Mouse (Mus musculus) heart, embryonic 14.5 days (tissue): Measurements from ENCODE around the gene Mpped2. TPM values are rescaled to one million over a fixed set of nuclear protein-coding genes. Genes with fewer than 3 reads are reported as not detected.

ENCODE experiments used
- ATAC-seq: fragments of 200-750 bp; cut with Nextera tagmentation; 2 replicates; pipeline ENCODE4 v1.8.0; 2017; ENCODE audit warnings: low read depth, moderate TSS enrichment; ENCODE audit not compliant: insufficient number of reproducible peaks, insufficient read depth, low FRiP score
- H3K27ac ChIP-seq, 2 experiments: fragments of 200-500 bp in 1 of 2; fragments of 300-500 bp in 1 of 2; sonication (generic) in 1 of 2; replicated peaks in 1 of 2; 2 replicates each; pipeline ENCODE4 v1.5.1; 2012 to 2014; ENCODE audit warnings: low read depth in 2 of 2, low read length in 2 of 2, control low read depth in 1 of 2, mild to moderate bottlenecking in 1 of 2, mixed read lengths in 1 of 2; ENCODE audit not compliant: control insufficient read depth in 1 of 2, insufficient read depth in 1 of 2
- H3K27me3 ChIP-seq: fragments of 300-500 bp; sonication (generic); 2 replicates; pipeline ENCODE4 v1.6.1; 2014; ENCODE audit warnings: mild to moderate bottlenecking, low read length, control low read depth; ENCODE audit not compliant: control insufficient read depth, insufficient read depth
- H3K36me3 ChIP-seq: fragments of 300-500 bp; sonication (generic); 2 replicates; pipeline ENCODE4 v1.6.1; 2014; ENCODE audit warnings: mild to moderate bottlenecking, control low read depth, low read length, mixed read lengths; ENCODE audit not compliant: control insufficient read depth, insufficient read depth
- H3K4me1 ChIP-seq, 2 experiments: fragments of 200-500 bp in 1 of 2; fragments of 300-500 bp in 1 of 2; sonication (generic) in 1 of 2; 2 replicates each; pipeline ENCODE4 v1.6.1; 2012 to 2014; ENCODE audit warnings: low read length in 2 of 2, control low read depth in 1 of 2, mixed read lengths in 1 of 2; ENCODE audit not compliant: control insufficient read depth in 2 of 2, insufficient read depth in 2 of 2
- H3K4me2 ChIP-seq: fragments of 300-500 bp; sonication (generic); 2 replicates; pipeline ENCODE4 v1.6.1; 2014; ENCODE audit warnings: mild to moderate bottlenecking, low read length
- H3K4me3 ChIP-seq, 2 experiments: fragments of 200-500 bp in 1 of 2; fragments of 300-500 bp in 1 of 2; sonication (generic) in 1 of 2; 2 replicates each; pipeline ENCODE4 v1.5.1; 2012 to 2014; ENCODE audit warnings: low read length in 2 of 2, mild to moderate bottlenecking in 2 of 2, control low read depth in 1 of 2, low read depth in 1 of 2, moderate library complexity in 1 of 2; ENCODE audit not compliant: control insufficient read depth in 1 of 2, insufficient read depth in 1 of 2
- H3K9ac ChIP-seq: fragments of 300-500 bp; sonication (generic); 2 replicates; pipeline ENCODE4 v1.6.1; 2014; ENCODE audit warnings: mild to moderate bottlenecking, low read length
- H3K9me3 ChIP-seq: fragments of 300-500 bp; sonication (generic); 2 replicates; pipeline ENCODE4 v1.6.1; 2016; ENCODE audit warnings: low read length, control low read depth; ENCODE audit not compliant: control insufficient read depth
- WGBS: fragments of 180-500 bp; shearing (Covaris S2); extraction: QIAGEN DNeasy Blood & Tissue Kit; methylation state at CpG from one replicate; pipeline ENCODE4 v1.1.7; 2014; 5-methylcytosine and 5-hydroxymethylcytosine counted together
- polyA plus RNA-seq: library from polyadenylated mRNA; unstranded; fragments of >200 nt; fragmentation: Nextera tagmentation; extraction: Ambion mirVana; gene quantifications from 2 replicates; pipeline ENCODE4 v1.2.1, GENCODE M21; 2014

Gene Mpped2
- polyA plus RNA-seq, 1 experiment from 2014 or later = 68.7 TPM

DNA sequence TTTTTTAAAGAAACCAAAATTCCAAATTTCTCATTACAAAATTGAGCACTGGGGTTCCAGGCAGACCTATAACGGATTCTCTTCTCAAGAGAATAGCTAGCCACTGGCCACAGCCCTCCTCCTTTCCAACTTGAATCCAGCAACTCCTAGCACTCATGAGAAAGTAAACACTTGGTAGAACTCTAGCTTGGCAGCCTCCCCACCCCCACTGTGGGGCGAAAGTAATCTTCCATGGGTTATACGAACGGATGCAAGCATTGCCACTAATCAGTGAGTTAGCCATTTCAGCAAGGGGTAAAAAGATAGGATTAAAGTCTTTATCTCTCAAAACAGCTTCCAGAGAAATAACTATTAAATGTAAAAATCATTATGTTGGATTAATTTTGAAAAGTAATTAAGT, 40.9 kb downstream of the Mpped2 start:
- Histone ChIP-seq H3K9me3 (no peaks in the 10 kb centered on the region), H3K4me1 (peaks cover 14 to 24% of the 10 kb centered on the region in 2 experiments; a peak in 3 of 4 replicates), H3K4me2 (no peak overlapping the region), H3K4me3 (no peak overlapping the region), H3K27ac (no peak overlapping the region), H3K36me3 (no peaks in the 10 kb centered on the region), H3K9ac (no peak overlapping the region), H3K27me3 (no peaks in the 10 kb centered on the region)
- WGBS = 64% methylated on average over 4 of the region's 4 CpGs
- ATAC-seq = no peak

DNA sequence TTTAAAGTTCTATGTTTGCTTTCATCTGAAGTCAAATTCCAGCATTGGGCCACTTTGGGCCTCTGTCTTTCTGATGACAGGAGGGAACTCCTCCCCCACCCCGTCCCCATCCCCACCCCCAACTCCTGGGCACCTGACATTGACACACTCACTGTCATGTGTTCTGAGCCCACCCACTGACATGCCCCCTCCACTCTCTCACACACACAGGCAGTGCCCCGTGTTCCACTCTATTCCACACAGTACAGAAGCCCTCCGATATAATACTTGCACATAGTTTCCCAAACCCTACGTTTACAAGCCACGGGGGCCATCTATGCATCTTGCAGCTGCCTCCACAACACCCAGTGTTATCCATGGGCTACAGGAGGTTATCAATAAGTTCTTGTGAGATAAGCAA, 42.1 kb downstream of the Mpped2 start:
- Histone ChIP-seq H3K4me1 (peaks cover 14 to 21% of the 10 kb centered on the region in 2 experiments; a peak in 3 of 4 replicates), H3K9ac (no peak overlapping the region), H3K27ac (no peak overlapping the region), H3K4me3 (no peak overlapping the region), H3K9me3 (no peaks in the 10 kb centered on the region), H3K36me3 (no peaks in the 10 kb centered on the region), H3K4me2 (no peak overlapping the region), H3K27me3 (no peaks in the 10 kb centered on the region)
- ATAC-seq = no peak
- 66% methylated on average over 5 of the region's 5 CpGs for WGBS

DNA sequence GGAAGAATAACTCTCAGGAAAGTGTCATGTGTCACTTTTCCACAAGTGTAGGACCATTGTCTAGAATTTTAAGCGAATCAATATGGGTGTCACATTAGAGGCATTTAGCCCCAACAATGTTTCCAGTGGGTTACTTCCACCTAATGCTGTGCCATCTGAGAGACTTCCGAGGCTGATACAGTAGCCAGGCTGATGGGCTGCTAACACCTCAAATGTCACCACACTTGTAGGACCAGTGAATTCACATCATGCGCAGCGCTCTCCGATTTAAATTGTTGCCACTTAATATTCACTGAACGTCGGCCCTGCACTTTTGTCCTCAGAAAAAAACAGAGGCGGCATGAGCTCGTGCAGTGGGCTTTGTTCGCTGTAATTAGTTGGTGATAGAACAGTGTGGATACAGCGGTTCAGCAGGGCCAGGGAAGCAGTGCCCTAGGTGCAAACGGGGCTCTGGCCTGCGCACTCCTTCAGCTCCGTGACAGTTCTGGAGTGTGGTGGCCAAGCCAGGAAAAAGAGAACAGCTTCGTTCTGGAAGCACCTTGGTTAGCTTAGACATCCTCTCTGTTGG, 42.8 kb downstream of the Mpped2 start:
- H3K4me2 ChIP-seq = no peak overlapping the region
- 73% methylated on average over 15 of the region's 15 CpGs for WGBS
- H3K9me3 ChIP-seq = no peaks in the 10 kb centered on the region
- H3K36me3 ChIP-seq = no peaks in the 10 kb centered on the region
- H3K4me3 ChIP-seq = no peak overlapping the region
- H3K27me3 ChIP-seq = no peaks in the 10 kb centered on the region
- no peak overlapping the region for H3K9ac ChIP-seq
- H3K27ac ChIP-seq = no peak overlapping the region
- H3K4me1 ChIP-seq = peaks cover 10 to 18% of the 10 kb centered on the region in 2 experiments; a peak in 3 of 4 replicates
- ATAC-seq = no peak

DNA sequence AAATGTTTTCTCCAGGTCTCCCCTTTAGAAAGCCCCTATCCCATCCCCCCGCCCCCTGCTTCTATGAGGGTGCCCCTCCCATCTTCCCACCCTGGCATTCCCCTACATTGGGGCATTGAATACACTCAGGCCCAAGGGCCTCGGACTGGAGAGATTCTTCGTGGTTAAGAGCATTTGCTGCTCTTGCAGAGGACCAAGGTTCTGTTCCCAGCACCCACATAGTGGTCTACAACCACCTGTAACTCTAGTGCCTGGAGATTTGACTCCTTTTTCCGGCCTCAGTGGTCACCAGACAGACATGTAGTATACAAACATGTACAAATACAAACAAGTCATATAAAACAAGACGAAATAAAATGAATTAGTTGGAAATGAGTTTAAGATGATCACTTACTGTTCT, 45.9 kb downstream of the Mpped2 start:
- H3K4me1 ChIP-seq = peaks cover 0 to 5% of the 10 kb centered on the region in 2 experiments; a peak in 1 of 4 replicates
- ATAC-seq = no peak

DNA sequence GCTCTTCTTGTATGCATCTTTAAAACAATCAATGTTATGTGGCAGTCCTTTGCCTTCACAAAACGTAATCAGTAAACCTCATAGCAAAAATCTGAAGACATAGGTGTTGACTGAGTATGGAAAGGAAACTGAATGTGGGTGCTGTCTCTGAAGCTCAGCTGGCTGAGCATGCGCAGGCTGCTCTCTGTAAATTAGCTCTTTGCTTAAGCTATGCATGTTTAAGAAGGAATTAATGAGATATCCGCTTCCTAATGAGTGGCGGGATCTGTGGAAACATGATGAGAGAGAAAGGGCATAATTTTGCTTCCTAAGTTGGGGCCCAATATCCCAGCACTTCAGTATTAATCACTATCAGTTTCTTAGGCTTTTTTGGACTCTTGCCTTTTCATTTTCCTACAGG, 51.0 kb downstream of the Mpped2 start:
- H3K4me3 ChIP-seq = no peak overlapping the region
- 91% methylated on average over 4 of the region's 4 CpGs for WGBS
- H3K4me2 ChIP-seq = no peak overlapping the region
- H3K27ac ChIP-seq = no peak overlapping the region
- H3K36me3 ChIP-seq = peaks cover 20% of the 10 kb centered on the region; the same call in 1 of the 2 replicates
- ATAC-seq = no peak
- H3K27me3 ChIP-seq = no peaks in the 10 kb centered on the region
- no peaks in the 10 kb centered on the region for H3K9me3 ChIP-seq
- no peak overlapping the region for H3K9ac ChIP-seq
- 0 out of 4 replicates have a peak, but pooled peaks cover 0 to 4% of the 10 kb centered on the region in 2 experiments for H3K4me1 ChIP-seq

More for the DNA sequence above, 45.9 kb downstream of the Mpped2 start:
- Histone ChIP-seq H3K9ac (no peak overlapping the region), H3K4me2 (no peak overlapping the region), H3K27me3 (no peaks in the 10 kb centered on the region), H3K27ac (no peak overlapping the region), H3K9me3 (no peaks in the 10 kb centered on the region), H3K4me3 (no peak overlapping the region), H3K36me3 (0 out of 2 replicates have a peak, but pooled peaks cover 7% of the 10 kb centered on the region)
- 94% methylated on average over 5 of the region's 5 CpGs for WGBS

- no peaks in the 10 kb centered on the region for H3K27me3 ChIP-seq
- ATAC-seq = no peak
- H3K4me1 ChIP-seq = 0 out of 4 replicates have a peak, but pooled peaks cover 0 to 4% of the 10 kb centered on the region in 2 experiments
- no peaks in the 10 kb centered on the region for H3K9me3 ChIP-seq
- H3K4me3 ChIP-seq = no peak overlapping the region
- no peak overlapping the region for H3K4me2 ChIP-seq
- peaks cover 20% of the 10 kb centered on the region; the same call in 1 of the 2 replicates for H3K36me3 ChIP-seq
- H3K27ac ChIP-seq = no peak overlapping the region
- H3K9ac ChIP-seq = no peak overlapping the region
- 81% methylated on average over 14 of the region's 14 CpGs for WGBS
Measured at GRCm38 (mm10) chr2:106744601-106745000, 51.5 kb downstream of the Mpped2 start.

DNA sequence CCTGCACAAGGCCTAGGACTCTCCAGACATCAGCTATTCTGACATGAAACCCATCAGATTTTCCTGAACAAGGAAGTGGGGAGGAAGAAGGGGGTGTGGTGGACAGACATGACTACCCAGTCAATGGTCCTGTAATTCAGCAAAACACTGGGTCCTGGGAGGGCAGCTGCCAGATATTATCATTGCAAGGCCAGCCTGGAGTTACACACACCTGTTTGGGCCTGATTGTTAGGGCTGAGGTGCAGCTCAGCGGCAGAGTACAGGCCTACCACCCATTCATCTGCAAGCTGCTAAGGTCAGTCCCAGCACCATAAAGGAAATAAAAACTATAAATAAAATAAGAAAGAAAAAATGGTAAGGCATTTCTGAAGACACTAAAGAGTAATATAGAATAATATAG, 52.3 kb downstream of the Mpped2 start:
- Histone ChIP-seq H3K4me2 (no peak overlapping the region), H3K9ac (no peak overlapping the region), H3K4me1 (0 out of 4 replicates have a peak, but pooled peaks cover 0 to 4% of the 10 kb centered on the region in 2 experiments), H3K27me3 (no peaks in the 10 kb centered on the region), H3K36me3 (peaks cover 20% of the 10 kb centered on the region; the same call in 1 of the 2 replicates), H3K27ac (no peak overlapping the region), H3K9me3 (no peaks in the 10 kb centered on the region), H3K4me3 (no peak overlapping the region)
- ATAC-seq = no peak
- WGBS = 85% methylated on average over 1 of the region's 1 CpGs

DNA sequence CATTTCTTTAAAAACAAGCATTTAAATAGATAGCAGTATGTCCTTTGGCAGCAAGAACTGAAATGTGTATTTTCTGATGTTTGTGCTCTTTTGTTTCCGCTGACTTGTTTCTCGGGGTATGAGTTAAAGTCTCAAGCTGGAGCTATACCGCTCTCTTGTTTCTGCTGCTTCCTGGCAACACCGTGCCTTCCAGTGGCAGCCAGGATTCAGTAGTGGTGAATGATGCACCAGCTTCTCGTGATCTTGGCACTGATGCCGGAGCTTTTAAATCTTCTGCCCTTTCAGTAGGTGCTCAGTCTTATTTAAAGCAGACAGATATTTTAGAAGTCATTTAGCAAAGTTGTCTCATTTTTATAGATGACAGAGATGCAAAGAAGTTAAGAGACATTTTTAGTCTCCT, 53.1 kb downstream of the Mpped2 start:
- no peak for ATAC-seq
- Histone ChIP-seq H3K9me3 (no peaks in the 10 kb centered on the region), H3K27ac (no peak overlapping the region), H3K4me3 (no peak overlapping the region), H3K36me3 (peaks cover 20% of the 10 kb centered on the region; the same call in 1 of the 2 replicates), H3K4me2 (no peak overlapping the region), H3K9ac (no peak overlapping the region), H3K4me1 (0 out of 4 replicates have a peak, but pooled peaks cover 0 to 4% of the 10 kb centered on the region in 2 experiments), H3K27me3 (no peaks in the 10 kb centered on the region)
- WGBS = 74% methylated on average over 6 of the region's 6 CpGs
